Mouse (Mus musculus): ENCODE data around the gene Nebl. TPM values are rescaled to one million over a fixed set of nuclear protein-coding genes. Genes with fewer than 3 reads are reported as not detected.
"Not testable (repeated sequence)": the region's sequence is repeated elsewhere in the genome, so short reads cannot be mapped to it uniquely, and the experiment has no call there.

Gene Nebl
- total RNA-seq, 2 experiments from 2014 or later, result 481 to 506 TPM

- DNase-seq, result no peak
- intact Hi-C loops (cut with DNase I), result no loop called here
Observed at GRCm38 (mm10) chr2:17344643-17345042, 386.6 kb downstream of the Nebl start.

GRCm38 (mm10) chr2:17335451-17335850 lies 395.8 kb downstream of the Nebl start:
- peak in 1 of 2 experiments; percentile 10 for DNase-seq
- intact Hi-C loops (cut with DNase I), result no loop called here

- intact Hi-C loops (cut with DNase I), result loop anchor here (5.0 kb wide), 1 partner anchor 969 kb away; the partner anchor contains the start of gene Plxdc2
Observed at GRCm38 (mm10) chr2:17326590-17326989, 404.7 kb downstream of the Nebl start.

GRCm38 (mm10) chr2:17316850-17317249 lies 414.4 kb downstream of the Nebl start:
- peak; percentile 15 to 25 for DNase-seq
- intact Hi-C loops (cut with DNase I), result no loop called here

More at GRCm38 (mm10) chr2:17326590-17326989, 404.7 kb downstream of the Nebl start:
- DNase-seq, result no peak

GRCm38 (mm10) chr2:17301379-17301778 lies 429.9 kb downstream of the Nebl start:
- no peak for DNase-seq
- intact Hi-C loops (cut with DNase I), result no loop called here

- no peak for DNase-seq
- intact Hi-C loops (cut with DNase I), result no loop called here
Observed at GRCm38 (mm10) chr2:17297496-17297895, 433.8 kb downstream of the Nebl start.

- DNase-seq; intact Hi-C loops (cut with DNase I): not testable (repeated sequence)
Observed at GRCm38 (mm10) chr2:17295257-17295656, 436.0 kb downstream of the Nebl start.

Small RNAs within 50 kb of the gene (microRNA-seq; reads per million reads assigned to microRNA genes)
- 0 reads per million in 2 experiments for gene Mir6419
